Mouse (Mus musculus): ENCODE results near the gene Rad51d.

Rad51d gene

DNA sequence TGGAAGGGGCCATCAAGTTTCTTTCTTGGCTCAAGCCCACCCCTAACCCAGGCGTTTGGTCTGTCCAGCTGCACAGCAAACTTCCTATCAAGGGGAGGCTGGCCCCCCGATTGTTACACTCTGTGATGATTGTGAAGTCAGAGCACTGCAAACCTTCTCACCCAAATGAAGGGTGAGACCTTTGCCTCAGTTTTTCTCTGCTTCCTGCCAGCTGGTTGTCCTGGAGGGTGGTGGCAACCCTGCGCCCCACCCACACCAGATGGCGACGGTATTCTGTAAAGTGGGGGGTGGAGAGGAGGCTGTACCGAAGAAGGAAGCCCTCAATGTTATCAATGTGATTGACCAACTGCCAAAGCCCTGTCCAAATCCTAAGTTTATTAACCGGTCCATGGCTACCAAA, 1.5 kb upstream of the Rad51d start, which contains the start of gene Fndc8:
Gene Fndc8 (plus strand): TSS at position 189 of the 400 bp plus-strand sequence.
- no peak for DNase-seq

DNA sequence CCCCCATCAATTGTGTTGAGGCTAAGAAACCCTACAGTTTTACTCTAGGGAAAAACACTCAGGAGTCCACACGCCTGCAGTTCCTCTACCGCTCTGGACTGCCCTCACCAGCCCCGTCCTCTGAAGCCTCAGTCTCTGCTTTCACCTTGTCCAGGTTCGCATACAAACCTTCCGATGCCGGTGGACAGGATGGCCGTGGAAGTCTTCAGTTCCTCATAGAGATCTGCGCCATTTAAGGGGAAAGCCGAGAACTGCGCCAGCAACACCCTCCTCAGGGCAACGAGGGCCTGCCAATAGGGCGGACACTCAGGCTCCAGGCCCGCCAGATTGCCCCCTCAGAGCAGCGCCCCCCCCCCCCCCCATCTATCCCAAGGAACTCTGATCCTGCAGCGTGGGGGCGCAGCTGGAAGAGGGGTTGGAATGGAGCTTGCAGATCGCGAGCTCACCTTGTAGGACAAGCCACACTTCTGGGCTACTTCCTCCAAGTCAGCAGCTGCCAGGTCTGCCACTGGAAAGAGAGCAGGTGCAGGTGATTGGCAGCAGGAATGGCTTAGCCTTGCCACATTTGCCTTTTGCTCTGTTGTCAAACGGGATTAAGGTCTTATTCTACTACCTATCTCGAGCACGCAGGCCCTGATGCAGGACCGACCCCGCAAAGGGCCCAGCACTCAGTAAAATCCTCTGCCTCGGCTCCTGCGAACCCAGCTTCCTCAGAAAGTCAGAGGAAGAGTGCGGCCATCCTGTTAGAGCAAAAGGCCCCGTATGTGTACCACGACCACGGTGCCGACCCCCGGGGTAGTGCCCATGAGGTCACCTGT, 681 bp downstream of the Rad51d start:
- peak in 1 of 2 experiments; percentile 42 for DNase-seq

DNA sequence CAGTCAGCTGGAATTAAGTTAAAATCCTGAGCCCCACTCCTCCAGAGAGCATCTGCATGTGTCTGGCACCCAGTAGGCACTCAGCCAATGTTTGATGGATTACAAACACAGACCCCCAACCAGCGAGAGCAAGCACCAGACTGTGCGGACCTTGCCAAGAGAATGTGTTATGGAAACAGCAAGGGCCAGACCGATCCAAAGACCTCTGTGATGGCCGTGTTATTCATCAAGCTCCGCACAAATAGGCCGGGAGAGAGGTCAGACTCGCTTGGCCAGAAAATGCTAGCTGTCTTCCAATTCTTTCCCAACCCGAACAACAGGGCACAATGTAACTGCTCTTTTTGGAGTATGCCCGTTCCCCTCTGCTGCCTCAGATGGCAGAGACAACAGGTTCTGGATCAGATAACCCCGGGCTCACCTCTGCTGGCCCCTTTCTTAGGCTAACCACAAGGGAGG, 1.9 kb downstream of the Rad51d start:
- DNase-seq = peak; percentile 26 to 43

DNA sequence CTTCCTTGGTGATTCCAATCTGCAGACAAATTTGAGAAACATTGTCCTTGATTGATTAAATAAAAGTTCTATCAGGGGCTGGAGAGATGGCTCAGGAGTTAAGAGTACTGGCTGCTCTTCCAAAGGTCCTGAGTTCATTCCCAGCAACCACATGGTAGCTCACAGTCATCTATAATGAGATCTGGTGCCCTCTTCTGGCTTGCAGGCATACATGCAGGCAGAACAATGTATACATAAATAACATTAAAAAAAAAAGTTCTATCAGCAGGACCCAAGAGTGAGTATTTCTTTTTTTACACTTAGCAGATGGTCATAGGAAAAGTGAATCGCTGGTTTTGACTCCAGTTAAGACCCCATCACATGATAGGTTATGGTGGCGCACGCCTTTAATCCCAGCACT, 3.9 kb downstream of the Rad51d start:
- no peak for DNase-seq

DNA sequence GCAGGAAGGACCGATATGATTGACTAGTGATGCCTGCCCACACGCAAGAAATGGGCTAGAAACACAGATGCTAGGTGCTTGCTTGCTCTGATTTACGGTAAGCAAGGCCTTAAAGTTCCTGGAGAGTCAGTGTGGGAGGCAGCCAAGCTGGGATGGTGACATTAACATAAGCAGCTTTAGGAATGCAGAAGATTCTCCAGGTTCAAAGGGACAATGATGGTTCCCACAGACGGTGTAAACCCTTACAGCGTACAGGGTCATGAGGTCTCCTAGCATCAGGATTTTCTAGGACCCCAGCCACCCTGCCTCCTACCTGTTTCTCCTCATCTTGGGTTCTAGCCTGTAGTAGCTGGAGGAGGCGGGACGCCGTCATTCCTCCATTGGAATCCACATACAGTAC, 7.2 kb downstream of the Rad51d start:
- no peak for DNase-seq

DNA sequence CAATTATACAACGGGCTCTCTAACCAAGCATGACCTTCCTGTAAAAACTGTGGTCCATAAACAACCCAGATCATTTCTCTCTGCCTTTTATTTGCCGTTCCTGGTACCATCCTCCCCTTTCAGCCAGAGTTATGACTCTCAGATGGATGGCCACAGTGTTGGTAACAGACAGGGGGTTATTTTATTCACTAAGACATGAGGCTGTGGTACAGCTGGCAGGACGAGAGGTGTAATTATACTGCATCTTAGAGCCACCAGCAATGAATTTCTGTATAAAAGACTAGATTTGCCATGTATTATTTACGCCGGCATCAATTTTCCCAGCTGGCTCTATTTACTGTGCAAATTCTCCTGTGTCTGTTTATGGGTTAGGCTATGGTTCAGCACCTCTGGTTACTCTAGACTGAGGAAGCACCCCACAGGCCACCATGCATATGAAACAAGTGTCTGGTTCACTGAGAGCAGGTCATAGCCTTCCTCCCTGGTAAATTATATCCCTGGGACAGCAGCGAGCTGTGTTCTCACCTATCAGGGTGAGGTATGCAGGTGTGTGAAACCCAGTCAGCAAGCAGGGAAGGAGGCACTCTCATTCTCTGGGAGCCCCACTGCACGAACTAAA, 12.6 kb downstream of the Rad51d start:
- DNase-seq = no peak

DNA sequence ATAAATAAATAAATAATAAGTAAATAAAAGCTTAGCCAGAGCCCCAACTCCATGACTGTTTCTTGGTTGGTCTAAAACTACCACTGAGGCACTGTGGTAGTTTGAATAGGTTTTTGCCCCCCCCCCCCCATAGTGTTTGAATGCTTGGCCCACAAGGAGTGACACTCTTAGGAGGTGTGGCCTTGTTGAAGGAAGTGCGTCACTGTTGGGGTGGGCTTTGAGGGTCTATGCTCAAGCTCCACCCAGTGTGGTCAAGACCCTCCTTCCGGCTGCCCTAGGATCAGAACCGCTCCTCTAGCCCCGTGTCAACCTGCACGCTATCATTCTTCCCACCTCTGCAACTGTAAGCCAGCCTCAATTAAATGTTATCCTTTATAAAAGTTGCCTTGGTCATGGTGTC, 14.8 kb downstream of the Rad51d start:
- DNase-seq = no peak

DNA sequence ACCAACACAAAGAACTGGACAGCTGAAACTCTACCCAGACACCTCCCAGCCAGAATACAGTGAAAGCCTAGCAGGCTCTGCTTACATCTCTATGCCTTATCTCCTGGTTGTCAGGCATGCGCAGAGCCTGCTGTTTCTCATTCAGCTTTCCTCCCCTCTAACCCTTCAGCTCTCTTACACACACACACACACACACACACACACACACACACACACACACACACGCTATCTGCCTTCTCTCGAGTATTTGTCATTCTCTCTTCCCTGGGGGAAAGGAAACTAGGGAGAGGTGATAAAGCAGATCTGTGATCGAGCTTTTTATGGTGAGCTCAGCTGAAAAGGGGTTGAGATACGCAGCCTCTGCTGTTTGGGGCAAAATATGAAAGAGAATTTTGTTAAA, 15.5 kb downstream of the Rad51d start:
- DNase-seq = no peak

DNA sequence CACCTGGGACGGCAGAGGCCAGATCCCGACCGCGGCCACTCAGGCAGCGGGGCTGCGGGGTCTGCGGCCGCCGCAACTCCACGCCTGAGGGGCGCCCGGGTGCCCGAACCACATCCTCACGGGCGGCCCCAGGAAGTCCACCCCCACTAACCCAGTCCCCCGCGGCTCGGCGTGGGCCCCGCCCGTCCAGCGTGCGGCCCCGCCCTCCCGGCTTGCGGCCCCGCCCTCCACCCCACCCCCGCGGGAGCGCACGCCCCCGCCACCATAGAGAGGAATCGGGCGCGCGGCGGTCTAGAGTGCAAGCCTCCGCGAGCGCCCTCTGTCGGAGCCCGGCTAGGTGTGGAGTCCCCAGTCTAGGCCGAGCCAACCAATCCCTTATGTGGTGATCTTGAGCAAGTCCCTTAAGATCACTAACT, 19.4 kb downstream of the Rad51d start, which contains the start of gene Rffl:
Gene Rffl (minus strand): TSS at position 180 of the 416 bp plus-strand sequence.
- peak; percentile 99 for DNase-seq

DNA sequence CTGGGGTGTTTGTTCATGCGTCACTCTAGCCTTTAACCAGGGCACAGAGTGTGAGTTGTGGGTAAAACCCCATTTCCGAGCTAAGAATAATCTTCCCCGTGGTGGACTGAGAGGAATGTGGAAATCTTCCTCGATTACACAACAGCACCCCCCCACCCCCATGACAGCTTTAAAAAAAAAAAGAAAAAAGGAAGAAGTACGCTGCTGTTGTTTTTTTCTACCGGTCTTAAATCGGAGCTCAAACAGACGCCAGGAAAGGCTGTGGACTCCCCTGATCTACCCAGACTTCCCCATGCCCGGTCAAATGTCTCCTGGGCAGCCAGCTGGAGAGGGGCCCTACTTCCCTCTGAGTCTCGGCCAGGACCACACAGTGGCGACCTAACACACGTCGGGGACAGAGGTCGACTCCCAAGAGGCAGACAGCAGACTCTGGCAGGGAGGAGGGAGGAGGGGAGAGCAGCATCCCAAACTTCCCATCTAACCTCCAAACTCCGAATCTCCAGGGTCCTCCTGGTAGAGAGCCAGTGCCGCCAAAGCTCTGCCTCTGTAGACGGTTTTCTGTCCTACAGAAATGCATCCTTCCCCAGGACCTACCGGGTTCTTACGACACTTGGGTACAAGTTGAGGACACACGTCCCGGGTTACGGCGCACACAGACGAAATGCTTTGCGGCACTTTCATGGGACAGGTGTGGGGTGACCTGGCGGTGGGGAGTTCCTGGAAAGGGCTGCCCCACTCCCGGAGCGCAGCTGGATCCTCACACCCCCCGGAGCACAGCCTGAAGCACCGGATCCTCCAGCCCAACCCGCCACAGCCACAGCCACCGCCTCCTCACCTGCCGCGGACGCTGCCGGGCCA, 20.0 kb downstream of the Rad51d start:
- DNase-seq = peak; percentile 72 to 82

DNA sequence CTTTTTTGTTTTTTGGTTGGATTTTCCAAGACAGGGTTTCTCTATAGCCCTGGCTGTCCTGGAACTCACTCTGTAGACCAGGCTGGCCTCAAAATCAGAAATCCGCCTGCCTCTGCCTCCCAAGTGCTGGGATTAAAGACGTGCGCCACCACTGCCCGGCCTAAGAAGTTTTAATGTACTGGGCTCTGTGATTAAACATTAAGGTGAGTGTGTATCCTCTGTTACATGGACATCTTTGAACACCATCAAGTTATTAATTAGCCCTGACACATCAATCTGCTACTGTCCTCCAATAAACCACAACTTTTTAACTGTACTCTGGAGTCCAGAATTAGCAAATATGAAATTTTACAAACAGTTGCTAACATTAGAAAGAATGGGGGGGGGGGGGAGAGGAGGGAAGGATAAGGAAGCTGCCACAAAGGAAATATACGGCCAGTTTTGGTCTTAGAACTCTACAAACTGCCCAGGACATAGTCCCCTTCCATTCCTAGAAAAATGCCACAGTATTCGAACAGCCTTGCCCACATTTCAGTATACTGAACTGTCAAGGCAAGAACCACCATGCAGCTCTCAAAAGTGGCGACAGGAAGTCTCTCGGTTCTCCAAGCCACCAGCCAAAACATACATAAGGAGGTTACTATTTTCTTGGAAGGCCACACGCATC, 20.8 kb downstream of the Rad51d start:
- peak in 1 of 2 experiments; percentile 34 for DNase-seq

DNA sequence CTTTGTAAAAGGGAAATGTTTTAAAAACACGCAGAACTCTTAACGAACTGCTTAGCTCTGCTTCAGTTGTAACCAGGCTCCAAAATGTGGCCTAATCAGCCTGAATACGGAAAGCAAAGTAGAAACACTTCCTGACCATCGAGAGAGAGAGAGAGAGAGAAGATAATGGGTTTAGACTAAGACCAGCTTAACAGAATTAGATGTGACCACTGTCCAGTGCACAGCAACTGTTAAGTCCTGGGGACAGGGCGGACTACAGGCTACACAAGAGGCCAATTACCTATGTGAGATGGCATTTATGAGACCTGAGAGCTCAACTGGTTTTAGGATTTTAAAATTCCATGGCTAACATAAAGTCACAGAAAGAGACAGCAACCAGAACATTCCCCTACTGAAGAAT, 22.5 kb downstream of the Rad51d start:
- DNase-seq = no peak

DNA sequence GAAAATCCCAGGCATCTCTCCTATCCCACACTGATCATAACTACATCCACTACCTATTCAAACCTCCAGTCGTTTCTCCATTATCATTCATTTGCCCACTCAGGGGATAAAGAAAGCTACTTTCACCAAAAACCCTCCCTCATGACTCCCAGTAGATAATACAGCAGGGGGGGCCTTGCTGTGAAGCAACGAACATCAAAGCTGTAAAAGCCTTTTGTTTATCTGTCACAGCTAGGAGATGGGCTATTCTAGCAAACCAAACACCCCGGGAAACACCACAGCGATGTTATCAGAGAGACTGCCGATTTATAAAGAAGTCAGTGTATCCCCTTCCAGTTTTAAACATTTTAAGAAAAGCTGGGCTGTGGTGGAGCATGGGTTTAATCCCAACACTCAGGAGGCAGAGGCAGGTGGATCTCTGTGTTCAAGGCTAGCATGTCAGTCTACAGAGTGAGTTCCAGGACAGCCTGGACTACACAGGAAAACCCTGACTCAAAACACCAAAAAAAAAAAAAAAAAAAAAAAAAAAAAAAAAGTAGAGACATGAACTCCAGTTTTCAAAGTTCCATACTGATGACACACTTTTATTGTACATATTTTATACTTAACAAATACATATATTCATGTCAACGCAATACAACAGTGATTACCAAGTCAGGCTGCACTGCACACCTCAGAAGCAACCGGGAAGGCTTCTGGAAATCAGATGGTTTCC, 23.4 kb downstream of the Rad51d start:
- DNase-seq = no peak

DNA sequence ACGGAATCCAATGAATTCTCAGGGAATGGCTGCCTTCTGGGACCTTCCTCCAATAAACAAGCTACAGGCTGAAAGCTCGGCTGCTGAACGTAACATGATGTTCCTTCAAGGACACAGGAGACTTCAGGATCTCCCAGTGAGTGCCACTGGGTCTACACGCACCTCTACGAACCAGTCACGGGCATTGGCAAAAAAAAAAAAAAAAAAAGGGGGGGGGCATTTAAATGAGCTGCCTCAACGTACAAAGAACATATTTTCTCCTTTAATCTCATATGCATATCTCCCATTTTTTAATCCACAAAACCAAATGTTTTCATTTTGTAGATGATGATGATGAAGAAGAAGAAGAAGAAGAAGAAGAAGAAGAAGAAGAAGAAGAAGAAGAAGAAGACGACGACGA, 24.5 kb downstream of the Rad51d start:
- no peak for DNase-seq

DNA sequence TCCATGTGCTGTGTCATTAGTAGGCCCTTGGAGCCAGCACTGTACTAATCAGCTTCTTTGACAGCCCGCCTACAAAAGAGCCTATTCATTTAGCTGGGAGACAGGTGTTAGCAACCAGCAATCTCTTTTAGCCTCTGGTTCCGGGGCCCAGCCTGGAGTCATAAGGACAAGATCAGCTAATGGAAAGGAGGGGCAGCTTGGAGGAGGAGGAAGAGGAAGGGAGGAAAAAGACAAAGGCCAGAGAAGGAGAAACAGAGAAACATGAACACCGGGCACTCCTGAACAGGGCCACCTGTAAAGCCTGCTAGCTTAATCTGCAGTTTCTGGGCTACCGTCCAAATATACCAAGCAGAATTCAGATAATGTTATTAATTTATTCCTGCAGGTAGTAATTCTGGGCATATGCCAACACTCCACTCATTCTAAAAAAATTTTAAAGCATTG, 26.9 kb downstream of the Rad51d start:
- DNase-seq = no peak

DNA sequence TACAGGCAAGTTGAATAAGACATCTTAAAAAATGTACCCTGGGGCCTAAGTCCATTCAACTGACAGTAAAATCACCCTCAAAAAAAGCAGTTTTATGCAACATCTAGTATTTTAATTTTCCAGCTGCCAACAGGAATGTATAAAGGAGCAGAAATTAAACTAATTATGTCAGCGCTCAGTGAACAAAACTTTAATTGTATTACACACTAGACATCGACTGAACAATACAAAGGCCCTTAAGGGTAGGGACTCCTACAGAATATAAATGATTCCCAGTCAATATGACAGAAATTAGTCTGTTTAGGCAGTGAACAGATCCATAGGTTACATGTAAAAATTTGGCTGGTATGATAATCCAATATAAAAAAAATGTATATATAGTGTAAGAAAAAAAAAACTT, 27.4 kb downstream of the Rad51d start:
- DNase-seq = no peak

DNA sequence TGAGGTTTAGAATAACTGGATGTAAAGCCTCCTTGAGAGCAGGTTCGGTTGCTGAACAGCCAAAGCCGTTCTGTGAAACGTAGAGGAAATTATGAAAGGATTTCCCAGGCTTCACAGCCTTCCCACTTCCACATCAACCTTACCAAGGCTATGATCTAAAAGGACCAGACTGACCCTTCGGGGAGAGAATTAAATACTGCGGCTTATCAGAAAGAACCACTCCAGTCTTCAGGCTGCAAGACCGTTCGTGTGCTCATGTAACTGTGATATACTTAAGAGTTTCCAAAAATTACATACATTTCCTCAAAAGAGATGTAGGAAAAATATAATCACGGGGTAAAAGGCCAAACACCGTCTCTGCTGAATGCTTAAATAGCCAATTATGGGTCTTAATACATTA, 27.8 kb downstream of the Rad51d start:
- no peak for DNase-seq

DNA sequence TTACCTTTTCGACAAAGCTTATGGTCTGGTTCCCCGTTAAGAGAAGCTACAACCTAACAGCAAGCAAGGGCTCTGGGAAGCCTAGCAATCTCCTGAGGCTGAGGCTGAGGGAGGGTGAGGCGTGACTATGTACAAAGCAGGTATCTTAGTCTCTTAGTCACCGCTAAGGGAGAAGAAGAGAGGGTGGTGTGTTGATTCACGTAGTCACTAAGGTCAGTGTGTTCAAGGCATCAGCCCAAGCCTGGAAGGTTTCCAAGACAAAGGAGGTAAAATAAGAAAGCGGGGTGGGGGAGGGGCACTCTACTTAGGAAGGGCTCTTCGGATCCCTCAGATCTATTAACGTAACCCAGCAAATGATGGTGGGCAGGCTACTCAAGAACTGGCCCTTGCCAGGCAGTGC, 28.9 kb downstream of the Rad51d start:
- no peak for DNase-seq

DNA sequence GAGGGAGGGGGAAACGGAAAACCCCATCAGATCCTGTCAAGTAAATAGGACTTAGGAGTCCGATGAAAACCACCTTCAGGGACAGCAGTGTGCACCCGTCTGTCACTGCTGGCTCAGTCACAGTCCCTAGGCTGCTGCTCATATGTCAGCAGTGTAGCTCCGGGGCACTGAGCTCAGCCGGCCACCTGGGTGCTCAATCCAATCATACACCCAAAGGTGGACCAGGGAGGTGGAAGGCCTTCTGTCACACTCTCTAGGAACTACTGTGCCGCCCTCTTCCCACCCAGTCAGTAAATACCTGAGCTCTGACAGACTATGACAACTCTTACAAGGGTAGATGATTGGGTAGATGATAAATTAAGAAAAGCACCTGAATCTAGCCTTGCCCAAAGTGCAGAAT, 29.7 kb downstream of the Rad51d start:
- no peak for DNase-seq

DNA sequence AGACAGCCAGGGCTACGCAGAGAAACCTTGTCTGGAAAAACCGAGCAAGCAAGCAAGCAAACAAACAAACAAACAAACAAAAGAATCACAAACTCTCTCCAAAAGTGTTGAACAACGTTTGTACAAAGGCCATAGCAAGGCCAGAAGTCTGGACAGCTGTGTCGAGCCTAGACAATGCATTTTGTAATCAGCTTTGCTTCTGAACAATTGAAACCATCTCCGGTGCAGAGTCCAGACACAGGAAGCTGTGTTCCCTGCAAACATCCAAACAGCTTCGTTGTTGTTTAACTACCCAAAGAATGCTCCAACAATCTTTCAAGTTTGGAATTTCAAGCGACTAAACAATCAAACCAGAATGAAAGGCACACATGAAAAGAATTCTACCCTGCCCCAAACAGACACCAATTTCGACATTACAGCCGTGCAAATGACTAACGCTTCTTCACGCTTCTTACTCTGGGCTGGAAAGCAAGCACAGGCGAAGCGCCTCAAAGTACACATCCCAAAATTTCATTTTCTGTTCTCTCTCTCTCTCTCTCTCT, 33.0 kb downstream of the Rad51d start:
- DNase-seq = no peak

DNA sequence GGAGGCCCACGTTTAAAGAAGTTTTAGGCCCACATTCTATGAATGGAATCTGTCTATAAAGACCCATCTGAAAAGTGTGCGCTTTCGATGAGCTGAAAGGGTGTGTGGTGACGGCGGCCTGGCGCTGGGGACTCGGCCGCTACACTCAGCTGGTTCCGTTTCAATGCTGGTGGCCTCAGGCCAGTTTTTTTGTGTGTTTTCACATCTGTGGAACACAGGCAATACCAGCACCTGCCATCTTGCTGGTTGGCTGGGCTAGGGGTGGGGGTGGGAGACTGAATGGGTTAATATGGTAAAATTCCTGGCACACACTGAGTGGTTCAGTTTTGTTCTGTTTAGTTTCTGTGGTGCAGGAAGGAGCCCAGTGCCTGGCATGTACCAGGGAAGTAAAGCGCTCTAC, 34.4 kb downstream of the Rad51d start:
- DNase-seq = peak in 1 of 2 experiments; percentile 37
